Mouse (Mus musculus) liver, postnatal 0 days (tissue): ENCODE measurements at regions not wholly inside any gene's neighbourhood (a gene's known extent, or its start where the extent isn't known, plus 50 kb on each side); places are given as distances from the start of the nearest gene placed in this dataset.

Source experiments
- CTCF ChIP-seq: sonication (generic); IDR thresholded peaks from 2 replicates; pipeline ENCODE4 v1.5.1; 2016; ENCODE audit warnings: antibody characterized with exemption, low read depth
- EP300 ChIP-seq: IDR thresholded peaks from 2 replicates; pipeline ENCODE4 v1.6.1; 2016; ENCODE audit warnings: antibody characterized with exemption, low read depth, mild to moderate bottlenecking

DNA sequence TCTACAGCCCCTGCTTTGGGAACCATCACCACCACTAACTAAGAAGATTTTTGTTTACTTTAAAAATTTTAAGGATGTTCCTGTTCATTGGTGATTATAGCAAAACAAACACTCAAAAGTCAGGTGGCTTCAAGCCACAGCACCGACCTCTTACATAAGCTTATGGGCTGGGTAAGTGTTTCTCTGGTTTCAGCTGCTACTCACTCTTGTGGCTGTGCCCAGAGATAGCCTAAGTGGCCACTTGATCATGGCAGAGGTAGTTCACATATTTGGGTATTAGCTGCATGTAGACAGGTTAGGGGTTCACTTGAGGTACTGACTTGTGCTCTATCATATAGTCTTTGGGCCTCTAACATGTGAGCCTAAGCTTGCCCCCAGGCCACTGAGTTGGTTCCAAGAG is 79.8 kb upstream of the Cpne4 start:
- TF ChIP-seq CTCF (no peak), EP300 (no peak)
